Mouse (Mus musculus): ENCODE data around the gene Tec. TPM values are rescaled to one million over a fixed set of nuclear protein-coding genes. Genes with fewer than 3 reads are reported as not detected.
A peak's percentile ranks its signal among the peaks of the same experiment; 100 is the strongest.

The Tec gene
- polyA plus RNA-seq, 2 experiments from 2014 or later, result 11.5 to 19.9 TPM

DNA sequence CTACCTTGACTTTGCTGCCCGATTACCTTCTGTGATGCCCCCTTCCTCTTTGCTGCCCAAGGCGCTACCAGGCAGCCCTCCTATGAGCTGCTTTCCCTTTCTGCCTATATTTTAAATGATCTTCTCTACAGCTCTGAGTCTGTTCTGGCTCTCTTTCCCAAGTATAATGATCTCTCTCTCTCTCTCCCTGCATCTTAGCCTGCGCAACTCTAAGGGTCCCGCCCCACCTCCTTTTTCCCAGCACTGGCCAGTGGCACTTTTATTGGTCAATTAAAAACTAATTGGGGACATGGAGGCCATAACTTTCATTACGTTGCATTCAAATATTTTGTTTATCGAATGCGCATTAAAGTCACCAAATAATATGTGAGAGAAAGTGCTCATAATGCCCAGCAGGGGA, 20.0 kb upstream of the Tec start:
- ATAC-seq, result no peak

GRCm38 (mm10) chr5:72886458-72887222, 18.4 kb upstream of the Tec start:
- no peak for ATAC-seq

- no peak for ATAC-seq
Observed at GRCm38 (mm10) chr5:72883706-72884105, 15.4 kb upstream of the Tec start.

DNA sequence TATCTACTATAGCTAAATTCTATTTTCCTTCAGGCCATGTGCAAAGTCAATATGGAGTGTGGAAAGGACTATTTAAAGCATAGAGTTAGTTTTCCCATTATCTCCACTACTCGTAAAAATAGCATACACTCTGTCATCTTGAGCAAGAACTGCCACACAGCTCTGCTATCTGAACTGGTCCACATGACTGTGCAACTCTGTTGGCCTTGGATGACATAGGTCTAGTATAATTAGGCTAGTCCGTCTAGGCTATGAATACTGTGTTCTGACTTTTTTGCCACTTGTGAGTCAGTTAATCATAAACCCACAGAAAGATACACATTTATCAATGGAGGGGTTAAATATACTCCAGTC, 14.1 kb upstream of the Tec start:
- no peak for ATAC-seq

- no peak for ATAC-seq
Observed at GRCm38 (mm10) chr5:72881748-72882411, 13.6 kb upstream of the Tec start.

DNA sequence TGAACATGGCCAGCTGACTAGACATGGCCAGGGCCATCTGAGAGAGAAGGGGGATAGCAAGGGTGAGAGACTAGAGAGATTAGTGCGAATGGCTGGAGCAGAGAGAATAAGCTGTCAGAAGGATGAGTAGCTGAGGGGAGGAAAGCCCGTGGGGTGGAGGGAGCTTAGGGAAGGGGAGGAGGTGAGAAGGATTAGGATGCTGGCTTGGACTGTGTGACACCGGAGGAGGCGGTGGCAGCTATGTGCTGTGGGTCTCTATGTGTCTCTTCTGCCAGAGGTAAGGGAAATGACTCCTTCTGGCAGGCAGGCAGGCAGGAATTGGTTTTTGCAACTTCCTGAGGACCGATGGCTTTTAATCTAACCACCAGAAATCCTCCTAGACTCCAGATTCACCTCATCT, 11.5 kb upstream of the Tec start:
- ATAC-seq, result no peak

DNA sequence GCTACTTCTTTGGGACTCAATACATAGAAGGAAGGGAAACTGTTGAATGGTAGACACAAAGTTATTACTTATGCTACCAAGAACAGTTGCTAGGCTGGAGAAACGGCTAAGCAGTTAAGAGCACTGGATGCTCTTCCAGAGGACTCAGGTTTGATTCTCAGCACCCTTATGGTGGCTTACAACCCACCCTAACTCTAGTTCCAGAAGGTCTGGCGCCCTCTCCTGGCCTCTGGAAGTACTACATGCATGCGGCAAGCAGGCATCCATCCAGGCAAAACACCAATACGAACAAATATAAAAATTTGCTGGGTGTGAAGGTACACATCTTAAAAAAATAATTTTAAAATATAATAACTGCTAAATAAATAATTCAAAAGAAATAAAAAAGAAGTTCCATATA, 2.8 kb upstream of the Tec start:
- no peak for ATAC-seq

DNA sequence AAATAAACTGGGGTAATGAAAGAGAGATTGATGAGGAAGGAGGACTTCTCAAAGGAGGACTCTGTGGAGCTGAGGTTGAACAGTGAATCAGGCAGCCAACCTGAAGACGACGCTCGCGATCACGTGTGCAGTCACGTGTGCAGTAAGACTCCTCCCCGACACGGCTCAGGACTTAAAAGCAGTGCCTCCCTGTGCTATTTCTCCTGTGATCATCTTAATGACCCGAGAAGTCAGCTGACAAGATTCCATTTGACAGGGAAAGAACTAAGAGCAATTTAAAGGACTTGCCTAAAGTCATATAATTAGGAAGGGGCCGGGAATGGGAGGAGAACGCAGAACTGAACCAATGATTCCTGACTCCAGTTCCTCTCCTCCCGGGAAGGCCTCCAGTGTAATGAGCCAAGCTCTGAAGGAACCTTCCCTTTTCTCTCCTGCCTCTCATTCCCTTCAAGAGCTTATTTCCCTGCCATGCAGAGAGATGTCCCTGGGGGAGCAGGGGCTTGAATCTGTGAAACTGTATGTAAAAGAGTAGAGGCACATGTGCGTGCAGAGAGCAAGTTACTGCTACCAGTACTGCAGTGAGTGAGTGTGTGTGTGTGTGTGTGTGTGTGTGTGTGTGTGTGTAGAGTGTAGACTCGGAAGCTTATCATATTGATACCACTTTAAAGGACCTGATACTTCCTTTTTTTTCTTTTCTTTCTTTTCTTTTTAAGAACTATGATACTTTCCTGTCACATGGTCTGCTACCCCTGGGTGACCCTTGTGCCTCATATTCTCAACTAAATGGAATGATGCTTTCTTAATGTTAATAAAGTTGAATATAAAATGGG, 1.7 kb upstream of the Tec start:
- ATAC-seq, result no peak

- ATAC-seq, result no peak
Observed at GRCm38 (mm10) chr5:72867036-72867672, 1.1 kb downstream of the Tec start.

DNA sequence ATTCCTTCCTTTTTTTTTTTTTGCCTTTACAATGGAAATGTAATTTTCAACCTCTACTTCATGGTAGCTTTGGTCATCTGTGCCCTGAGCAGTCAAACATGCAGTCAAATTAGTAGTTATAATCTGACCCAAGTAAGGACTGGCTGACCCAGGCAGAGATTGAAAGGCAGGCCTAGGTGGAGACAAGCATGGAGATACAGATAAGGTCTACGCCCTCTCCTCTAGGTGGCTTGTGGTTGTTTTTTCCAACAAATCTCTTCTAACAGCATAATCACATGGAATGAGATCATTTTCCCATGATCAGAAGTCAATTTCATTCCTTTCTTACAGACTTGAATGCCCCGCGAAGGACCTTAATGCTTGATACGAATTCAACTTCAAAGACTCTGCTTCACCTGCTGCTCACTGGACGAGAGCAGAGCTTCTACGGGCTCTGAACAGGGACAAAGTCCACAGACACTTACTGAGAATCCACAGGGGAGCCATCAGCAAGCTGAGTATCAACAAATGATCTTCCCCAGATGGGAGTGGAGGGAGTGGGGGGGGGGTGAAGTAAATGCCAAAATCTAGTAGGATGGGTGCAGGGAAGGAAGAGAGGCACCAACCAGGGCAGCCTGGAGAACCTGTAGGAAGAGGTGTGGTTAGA, 1.9 kb downstream of the Tec start:
- no peak for ATAC-seq

DNA sequence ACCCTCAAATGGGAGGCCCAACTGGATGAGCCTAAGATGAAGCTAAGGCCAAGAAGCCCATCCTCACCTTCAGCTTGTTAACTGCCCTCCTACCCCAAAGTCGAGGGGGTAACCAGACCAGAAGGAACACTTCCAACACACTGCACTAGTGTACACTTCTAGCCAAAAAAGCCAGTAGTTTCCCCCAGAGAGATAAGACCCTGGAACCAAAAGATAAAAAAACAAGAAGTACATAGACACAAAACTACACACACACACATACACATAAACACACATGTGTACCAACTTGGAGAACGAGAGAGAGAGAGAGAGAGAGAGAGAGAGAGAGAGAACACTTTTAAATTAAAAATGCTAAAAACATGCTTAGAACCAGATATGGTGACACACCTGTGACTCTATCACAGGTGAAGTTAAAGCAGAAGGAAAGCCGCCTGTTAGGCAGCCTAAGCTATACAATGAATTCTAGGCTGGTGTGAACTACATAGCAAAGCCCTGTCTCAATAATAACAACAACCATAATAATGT, 3.6 kb downstream of the Tec start:
- ATAC-seq, result no peak

DNA sequence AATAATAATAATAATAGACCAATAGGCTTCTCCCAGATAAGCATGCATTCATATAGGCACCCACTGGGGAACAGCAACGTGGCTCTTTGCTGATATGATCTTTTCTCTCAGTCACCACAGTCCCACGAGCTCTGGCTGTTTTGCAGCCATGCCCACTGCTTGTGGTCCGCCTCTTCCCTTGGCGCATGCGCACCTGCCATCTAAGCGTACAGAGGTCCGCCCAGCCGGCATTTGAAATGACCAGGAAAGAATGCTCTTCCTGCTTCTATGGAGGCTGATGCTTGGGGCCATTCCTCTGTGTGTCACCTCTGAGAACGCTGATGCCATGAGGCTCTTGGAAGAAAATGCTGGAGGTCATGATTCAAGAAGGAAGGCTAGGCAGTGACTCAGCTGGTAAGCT, 5.1 kb downstream of the Tec start:
- ATAC-seq, result peak; percentile 44

- ATAC-seq, result no peak
Observed at GRCm38 (mm10) chr5:72861726-72862385, 6.4 kb downstream of the Tec start.

GRCm38 (mm10) chr5:72860899-72861298, 7.4 kb downstream of the Tec start:
- ATAC-seq, result no peak

- no peak for ATAC-seq
Observed at GRCm38 (mm10) chr5:72858306-72858705, 10.0 kb downstream of the Tec start.

DNA sequence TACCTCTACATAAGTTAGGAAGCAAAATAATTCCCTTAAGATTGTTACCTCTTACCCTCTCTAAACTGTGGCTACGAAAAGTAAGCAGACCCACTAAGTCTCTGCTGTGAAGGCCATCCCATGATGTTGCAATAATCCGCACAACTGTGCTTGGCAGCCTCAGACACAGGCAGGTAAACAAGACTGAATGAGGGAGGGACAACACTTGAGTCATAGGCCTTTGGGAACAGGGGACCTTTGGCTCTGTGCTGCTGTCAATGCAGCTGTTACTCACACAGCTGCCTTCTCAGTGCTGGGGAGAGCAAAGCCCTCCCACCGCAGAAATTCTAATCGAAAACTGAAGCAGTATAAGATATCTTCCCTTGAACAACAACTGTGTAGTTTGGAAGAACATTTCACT, 10.5 kb downstream of the Tec start:
- no peak for ATAC-seq

- no peak for ATAC-seq
Observed at GRCm38 (mm10) chr5:72856255-72856878, 11.9 kb downstream of the Tec start.

GRCm38 (mm10) chr5:72855685-72856124, 12.6 kb downstream of the Tec start:
- ATAC-seq, result no peak

DNA sequence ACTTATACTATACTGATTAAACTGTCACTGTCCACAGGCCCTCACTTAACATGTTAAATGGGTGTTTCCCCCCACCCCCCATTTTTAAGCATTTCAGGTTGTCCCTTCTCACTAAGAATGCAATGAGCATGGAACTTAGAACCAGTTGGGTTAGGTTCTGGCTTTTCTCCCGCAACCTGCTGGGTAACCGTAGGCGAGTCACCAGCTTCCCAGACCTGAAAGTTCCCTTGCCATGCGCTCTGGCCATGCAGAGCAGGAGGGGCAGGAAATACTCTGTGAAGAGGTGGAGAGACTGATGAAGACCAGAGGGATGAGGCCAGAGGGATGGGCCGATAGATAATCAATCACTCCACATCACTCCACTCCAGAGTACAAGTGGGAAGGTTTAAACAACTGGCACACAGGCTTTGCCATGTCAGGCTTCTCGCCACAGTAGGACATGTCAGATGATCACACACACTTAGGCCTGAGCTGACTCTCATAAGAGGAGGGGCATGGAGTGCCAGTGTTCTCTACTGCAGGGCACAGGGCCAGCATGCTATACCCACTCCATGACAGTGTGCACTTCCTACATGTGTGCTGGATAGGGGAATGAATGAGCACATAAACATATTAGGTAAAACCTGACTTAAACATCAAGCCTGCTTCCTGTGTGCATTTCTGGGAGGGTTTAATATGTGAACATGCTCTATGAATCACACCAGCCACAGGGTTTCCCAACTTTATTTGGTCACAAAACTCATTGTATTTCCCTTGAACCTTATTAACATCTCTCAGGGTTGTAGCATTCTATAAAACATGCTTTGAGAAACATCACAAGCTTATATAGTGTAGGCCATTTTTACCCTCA, 13.9 kb downstream of the Tec start:
- no peak for ATAC-seq

GRCm38 (mm10) chr5:72853365-72853764, 14.9 kb downstream of the Tec start:
- ATAC-seq, result no peak
